Mouse (Mus musculus): ENCODE data around the gene Nfs1. TPM values are rescaled to one million over a fixed set of nuclear protein-coding genes. Genes with fewer than 3 reads are reported as not detected.

The Nfs1 gene
- total and polyA plus RNA-seq, 3 experiments, result 64.5 to 83.9 TPM; not detected in 1

- no peak overlapping the region for H3K27ac ChIP-seq (ENCODE audit: control insufficient read depth, low read depth, low read length)
- H3K9ac ChIP-seq (ENCODE audit: control insufficient read depth, low read depth, low read length, poor library complexity, severe bottlenecking), result no peak overlapping the region; the same call in 1 of the 2 replicates
- no peak for TF ChIP-seq MAFK (IDR thresholded peaks at IDR 0.05; ENCODE audit: borderline replicate concordance, low read depth, low read length)
- no peak for TF ChIP-seq TAL1 (IDR thresholded peaks at IDR 0.05; ENCODE audit: low read length)
- no peak for TF ChIP-seq ELF1 (IDR thresholded peaks at IDR 0.05; ENCODE audit: low read depth, low read length)
- peak; percentile 38; the same call in 1 of the 2 replicates for TF ChIP-seq CHD1 (IDR thresholded peaks at IDR 0.05; ENCODE audit: low read depth, low read length)
- TF ChIP-seq UBTF (IDR thresholded peaks at IDR 0.05; ENCODE audit: borderline replicate concordance, insufficient read depth, low read depth, low read length), result no peak
- TF ChIP-seq GABPA (IDR thresholded peaks at IDR 0.05; ENCODE audit: low read depth, low read length), result no peak
- no peak for TF ChIP-seq MYC (IDR thresholded peaks at IDR 0.05; ENCODE audit: low read depth, low read length)
- TF ChIP-seq ZNF384 (IDR thresholded peaks at IDR 0.05; ENCODE audit: low read depth, low read length), result no peak
- no peak for TF ChIP-seq TCF12 (IDR thresholded peaks at IDR 0.05; ENCODE audit: low read depth, low read length)
- no peak for TF ChIP-seq MYB (IDR thresholded peaks at IDR 0.05; ENCODE audit: low read depth, low read length)
- no peak for TF ChIP-seq BHLHE40 (IDR thresholded peaks at IDR 0.05; ENCODE audit: borderline replicate concordance, low read depth, low read length)
- TF ChIP-seq USF1 (IDR thresholded peaks at IDR 0.05; ENCODE audit: low read depth, low read length), result no peak
- TF ChIP-seq ZMIZ1 (IDR thresholded peaks at IDR 0.05; ENCODE audit: low read depth, low read length), result peak; percentile 62; the same call in 1 of the 2 replicates
- TF ChIP-seq RCOR1 (IDR thresholded peaks at IDR 0.05; ENCODE audit: low read depth, low read length), result no peak
- no peak for TF ChIP-seq JUND (IDR thresholded peaks at IDR 0.05; ENCODE audit: low read depth, low read length)
- TF ChIP-seq EP300 (IDR thresholded peaks at IDR 0.05; ENCODE audit: low read depth in 1 of 2, low read length in 2 of 2), result no peak
- no peak for TF ChIP-seq E2F4 (IDR thresholded peaks at IDR 0.05; ENCODE audit: borderline replicate concordance, low read depth, low read length)
- TF ChIP-seq MXI1 (IDR thresholded peaks at IDR 0.05; ENCODE audit: low read depth, low read length), result 0 out of 2 replicates have a peak, but pooled peaks have one; percentile 38
- no peak for TF ChIP-seq MAZ (IDR thresholded peaks at IDR 0.05; ENCODE audit: low read depth, low read length)
- TF ChIP-seq CHD2 (IDR thresholded peaks at IDR 0.05; ENCODE audit: low read length), result no peak
- TF ChIP-seq KAT2A (conservative IDR thresholded peaks at IDR 0.05; ENCODE audit: low read depth, low read length), result no peak
Measured at GRCm38 (mm10) chr2:156145486-156146130, 1.6 kb upstream of the Nfs1 start.

More at GRCm38 (mm10) chr2:156145486-156146130, 1.6 kb upstream of the Nfs1 start:
- H3K4me1 ChIP-seq (ENCODE audit: control insufficient read depth in 1 of 2, insufficient read depth in 2 of 2, low read length in 2 of 2), result peaks cover 0 to 2% of the 10 kb centered on the region in 2 experiments; a peak in 1 of 4 replicates
- no peaks in the 10 kb centered on the region for H3K9me3 ChIP-seq (replicated peaks; ENCODE audit: insufficient read depth, low read length)
- H3K27me3 ChIP-seq (ENCODE audit: control insufficient read depth in 1 of 2, insufficient read depth in 2 of 2, low read length in 2 of 2), result no peaks in the 10 kb centered on the region
- H3K4me3 ChIP-seq (ENCODE audit: control insufficient read depth in 1 of 2, insufficient read depth in 1 of 2, low read depth in 2 of 2, low read length in 2 of 2), result peak overlapping the region in 1 of 2 experiments; percentile 78; a peak in 1 of 4 replicates
- H3K36me3 ChIP-seq (ENCODE audit: control insufficient read depth in 1 of 2, insufficient read depth in 2 of 2, low read length in 2 of 2), result peaks cover 23 to 31% of the 10 kb centered on the region in 2 experiments
- peak; percentile 49 for DNase-seq (ENCODE audit: low read depth, low spot score)
- H3K79me2 ChIP-seq (ENCODE audit: control insufficient read depth, insufficient read depth, low read length, poor library complexity), result peaks cover 16% of the 10 kb centered on the region

Data from MEL (cell line).